Mouse (Mus musculus) spleen, postnatal 14 days (tissue): ENCODE data around the gene Aatk.
A peak's percentile ranks its signal among the peaks of the same experiment; 100 is the strongest.

Experiments
- DNase-seq, 2 experiments: peaks; one replicate each; pipeline ENCODE4 v3.0.0; 2021 to 2022; ENCODE audit warnings: low spot score in 2 of 2

The Aatk gene

GRCm38 (mm10) chr11:120046553-120047191 is at the start of gene Aatk:
Gene Aatk (minus strand): TSS chr11:120047167.
- no peak for DNase-seq

GRCm38 (mm10) chr11:120092817-120093591 is 46.0 kb upstream of the Aatk start:
- no peak for DNase-seq

- DNase-seq = no peak
Measured at GRCm38 (mm10) chr11:120090661-120091060, 43.7 kb upstream of the Aatk start.

GRCm38 (mm10) chr11:120086702-120087152 is 39.8 kb upstream of the Aatk start, which contains the start of gene Cep131:
Gene Cep131 (minus strand): TSS chr11:120086827.
- DNase-seq = peak; percentile 93 to 95

- peak in 1 of 2 experiments; percentile 22 for DNase-seq
Measured at GRCm38 (mm10) chr11:120085891-120086627, 39.1 kb upstream of the Aatk start.

- no peak for DNase-seq
Measured at GRCm38 (mm10) chr11:120080282-120080681, 33.3 kb upstream of the Aatk start.

GRCm38 (mm10) chr11:120076191-120076590 is 29.2 kb upstream of the Aatk start:
- DNase-seq = no peak

- no peak for DNase-seq
Measured at GRCm38 (mm10) chr11:120072986-120073647, 26.1 kb upstream of the Aatk start.

GRCm38 (mm10) chr11:120071731-120072320 is 24.9 kb upstream of the Aatk start:
- no peak for DNase-seq

- no peak for DNase-seq
Measured at GRCm38 (mm10) chr11:120071065-120071464, 24.1 kb upstream of the Aatk start.

- no peak for DNase-seq
Measured at GRCm38 (mm10) chr11:120070286-120070930, 23.4 kb upstream of the Aatk start.

- DNase-seq = no peak
Measured at GRCm38 (mm10) chr11:120069261-120069660, 22.3 kb upstream of the Aatk start.

- no peak for DNase-seq
Measured at GRCm38 (mm10) chr11:120067834-120068233, 20.9 kb upstream of the Aatk start.

- peak in 1 of 2 experiments; percentile 53 for DNase-seq
Measured at GRCm38 (mm10) chr11:120065291-120065690, 18.3 kb upstream of the Aatk start.

GRCm38 (mm10) chr11:120064668-120065040 is 17.7 kb upstream of the Aatk start:
- no peak for DNase-seq

- no peak for DNase-seq
Measured at GRCm38 (mm10) chr11:120064006-120064667, 17.2 kb upstream of the Aatk start.

- DNase-seq = no peak
Measured at GRCm38 (mm10) chr11:120063326-120063725, 16.4 kb upstream of the Aatk start.

- DNase-seq = no peak
Measured at GRCm38 (mm10) chr11:120060634-120061033, 13.7 kb upstream of the Aatk start.

GRCm38 (mm10) chr11:120055953-120056732 is 9.2 kb upstream of the Aatk start:
- DNase-seq = no peak

- DNase-seq = no peak
Measured at GRCm38 (mm10) chr11:120053846-120054245, 6.9 kb upstream of the Aatk start.
